Mouse (Mus musculus) liver, embryonic 15.5 days (tissue): ENCODE measurements around the gene Treh. TPM values are rescaled to one million over a fixed set of nuclear protein-coding genes. Genes with fewer than 3 reads are reported as not detected.

Experiments used
- polyA plus RNA-seq: library from polyadenylated mRNA; unstranded; fragments of >200 nt; fragmentation: Nextera tagmentation; extraction: Ambion mirVana; gene quantifications from 2 replicates; pipeline ENCODE4 v1.2.1, GENCODE M21; 2015

The Treh gene
- polyA plus RNA-seq, 1 experiment from 2014 or later = not detected

Other genes with a start within 250 kb of the Treh start
- gene Foxr1, start 232.1 kb upstream of the Treh start, polyA plus RNA-seq = 0.06 TPM in 1 of 2 replicates, not detected in the other
- gene Upk2, start 218.3 kb upstream of the Treh start, polyA plus RNA-seq = not detected in 2 replicates
- 1.9 and 2.3 TPM in 2 replicates for gene Bcl9l, start 190.4 kb upstream of the Treh start, polyA plus RNA-seq
- 0.13 TPM in 1 of 2 replicates, not detected in the other for gene Cxcr5, start 111.4 kb upstream of the Treh start, polyA plus RNA-seq
- 6.1 and 6.6 TPM in 2 replicates for gene Ddx6, start 68.3 kb upstream of the Treh start, polyA plus RNA-seq
- gene Phldb1, start 62.0 kb downstream of the Treh start, polyA plus RNA-seq = 2.5 and 2.7 TPM in 2 replicates
- 87.1 and 89.2 TPM in 2 replicates for gene Arcn1, start 94.6 kb downstream of the Treh start, polyA plus RNA-seq
- gene Ift46, start 94.7 kb downstream of the Treh start, polyA plus RNA-seq = 16.7 and 19.0 TPM in 2 replicates
- gene Tmem25, start 126.1 kb downstream of the Treh start, polyA plus RNA-seq = 3.2 and 4.9 TPM in 2 replicates
- gene Ttc36, start 129.8 kb downstream of the Treh start, polyA plus RNA-seq = 127 and 154 TPM in 2 replicates
- 2.9 and 3.4 TPM in 2 replicates for gene Kmt2a, start 208.1 kb downstream of the Treh start, polyA plus RNA-seq
- 396 and 459 TPM in 2 replicates for gene Atp5l, start 247.5 kb downstream of the Treh start, polyA plus RNA-seq